Mouse (Mus musculus) hindlimb bud, embryonic 11.5 days (tissue): ENCODE measurements around the gene Ugt1a6b.
"Not testable (repeated sequence)": the region's sequence is repeated elsewhere in the genome, so short reads cannot be mapped to it uniquely, and the experiment has no call there.

Experiments used
- DNase-seq: peaks from one replicate; pipeline ENCODE4 v3.0.0-alpha.2; 2012; ENCODE audit warnings: low read depth, low spot score; ENCODE audit errors: extremely low spot score

The Ugt1a6b gene

GRCm38 (mm10) chr1:88223011-88223515, 120.0 kb downstream of the Ugt1a6b start:
- not testable (repeated sequence) for DNase-seq

GRCm38 (mm10) chr1:88223591-88223990, 120.5 kb downstream of the Ugt1a6b start:
- no peak for DNase-seq

DNA sequence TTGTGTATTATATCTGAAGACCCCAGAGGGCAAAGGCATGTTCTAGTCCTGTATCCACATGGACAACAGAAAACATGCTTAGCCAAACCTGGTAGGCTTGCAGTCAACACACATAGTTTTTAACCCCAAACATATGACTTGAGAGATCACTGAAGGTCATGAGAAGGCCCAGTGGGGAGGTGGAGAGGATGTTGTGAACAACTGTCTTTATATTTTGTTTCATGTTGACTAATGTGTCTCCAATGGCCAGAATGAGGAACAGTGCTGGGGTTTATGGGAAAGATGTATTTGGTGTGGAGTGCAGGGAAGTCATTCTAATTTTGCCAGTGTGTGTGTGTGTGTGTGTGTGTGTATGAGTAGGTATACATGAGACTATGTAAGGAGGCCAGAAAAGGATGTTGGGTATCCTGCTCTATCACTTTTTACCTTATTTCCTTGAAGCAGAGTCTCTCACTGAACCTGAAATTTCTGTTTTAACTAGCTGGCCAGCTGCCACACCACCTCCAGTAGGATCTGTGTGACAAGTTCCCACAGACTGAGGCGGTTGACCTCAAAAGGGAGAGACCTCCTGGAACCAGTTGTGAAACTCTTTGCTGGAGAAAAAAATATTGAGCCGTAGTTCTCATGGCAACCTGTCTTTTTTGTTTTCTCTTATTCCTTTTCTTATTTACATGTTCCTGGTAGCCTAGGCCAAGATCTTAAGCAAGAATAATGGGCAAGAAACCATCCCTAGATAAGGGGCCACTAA, 121.2 kb downstream of the Ugt1a6b start:
- no peak for DNase-seq

GRCm38 (mm10) chr1:88225301-88225700, 122.2 kb downstream of the Ugt1a6b start:
- not testable (repeated sequence) for DNase-seq

DNA sequence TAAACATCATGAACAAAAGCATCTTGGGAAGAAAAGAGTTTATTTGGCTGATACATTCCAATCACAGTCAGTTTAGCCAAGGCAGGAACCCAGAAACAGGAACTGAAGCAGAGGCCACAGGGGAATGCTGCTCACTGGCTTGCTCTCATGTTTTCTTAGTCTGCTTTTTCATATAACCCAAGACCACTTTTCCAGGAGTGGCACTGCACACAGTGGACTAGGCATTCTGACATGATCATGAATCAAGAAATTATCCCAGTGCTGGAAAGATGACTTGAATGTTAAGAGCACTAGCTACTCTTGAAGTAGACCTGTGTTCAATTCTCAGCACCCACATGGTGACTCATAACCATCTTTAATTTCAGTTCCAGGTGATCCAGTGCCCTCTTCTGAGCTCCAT, 122.7 kb downstream of the Ugt1a6b start:
- DNase-seq: no peak

DNA sequence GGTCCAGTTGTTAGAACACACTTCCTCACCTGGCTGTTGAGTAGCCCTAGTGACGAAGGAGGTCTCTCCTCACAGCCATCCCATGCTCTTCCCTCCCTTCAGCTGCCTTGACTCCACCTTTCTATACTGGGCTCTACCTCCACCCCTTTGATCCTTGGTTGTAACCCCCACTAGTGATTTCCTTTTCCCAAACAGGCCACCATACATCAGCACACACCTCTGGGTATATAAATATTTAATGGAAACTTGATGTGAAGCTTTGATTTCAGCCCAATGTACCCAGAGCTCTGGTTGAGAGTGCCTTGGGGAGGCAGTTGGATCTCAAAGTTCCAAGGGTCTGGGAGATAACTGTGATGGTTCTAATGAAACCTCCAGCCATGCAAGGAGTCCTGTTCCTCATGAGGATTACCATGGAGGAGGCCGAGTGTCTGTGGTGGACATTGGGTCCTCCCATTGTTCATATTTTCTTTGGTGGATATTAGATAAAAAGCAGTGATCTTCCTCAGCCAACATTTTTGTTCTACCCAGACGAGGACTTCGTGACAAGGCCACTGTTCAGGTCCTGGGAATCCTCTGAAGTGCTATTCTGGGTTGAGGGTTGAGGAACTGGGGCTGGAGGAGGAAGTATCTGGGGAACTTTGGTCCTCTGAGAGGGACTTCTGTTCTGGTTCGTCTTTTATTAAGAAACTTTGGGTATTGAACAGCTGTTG, 123.8 kb downstream of the Ugt1a6b start, which contains the start of gene Mroh2a:
TSS of gene Mroh2a (plus strand) at position 317 of the 710 bp plus-strand sequence.
- no peak for DNase-seq

DNA sequence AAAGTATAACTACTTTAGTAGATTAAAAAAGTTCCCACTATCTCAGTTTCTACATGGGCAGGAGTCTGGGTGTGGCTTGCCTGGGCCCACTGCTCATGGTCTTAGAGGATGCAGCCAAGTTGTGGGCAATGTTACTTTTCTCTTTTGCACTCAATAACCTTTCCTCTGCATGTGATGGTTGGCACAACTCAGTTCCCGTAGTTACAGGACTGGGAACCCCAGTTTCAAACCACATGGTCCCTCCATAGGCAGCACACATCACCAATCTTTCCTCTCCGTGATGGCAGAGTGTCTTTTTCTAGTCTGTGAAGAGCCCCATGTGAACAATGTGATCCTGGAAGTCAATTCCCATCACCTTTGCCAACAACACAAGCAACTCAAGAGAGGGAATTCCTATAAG, 124.4 kb downstream of the Ugt1a6b start:
- DNase-seq: no peak

GRCm38 (mm10) chr1:88228121-88228520, 125.1 kb downstream of the Ugt1a6b start:
- DNase-seq: no peak

DNA sequence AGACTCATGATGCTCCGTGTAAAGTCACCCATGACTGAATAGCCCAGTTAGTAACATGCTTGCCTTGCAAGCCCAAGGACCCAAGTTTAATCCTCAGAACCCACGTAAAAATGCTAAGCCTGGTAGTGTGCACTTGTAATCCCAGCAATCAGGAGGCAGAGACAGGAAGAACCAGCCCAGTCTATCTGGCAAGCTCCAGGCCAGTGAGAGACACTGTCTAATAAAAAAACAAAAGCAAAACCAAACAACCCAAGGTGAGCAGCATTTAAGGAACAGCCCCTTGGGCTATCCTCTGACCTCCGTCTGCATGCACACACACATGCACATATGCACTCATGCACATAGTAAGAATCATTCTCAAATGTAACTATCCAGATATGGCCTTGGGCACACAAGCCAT, 126.5 kb downstream of the Ugt1a6b start:
- no peak for DNase-seq

DNA sequence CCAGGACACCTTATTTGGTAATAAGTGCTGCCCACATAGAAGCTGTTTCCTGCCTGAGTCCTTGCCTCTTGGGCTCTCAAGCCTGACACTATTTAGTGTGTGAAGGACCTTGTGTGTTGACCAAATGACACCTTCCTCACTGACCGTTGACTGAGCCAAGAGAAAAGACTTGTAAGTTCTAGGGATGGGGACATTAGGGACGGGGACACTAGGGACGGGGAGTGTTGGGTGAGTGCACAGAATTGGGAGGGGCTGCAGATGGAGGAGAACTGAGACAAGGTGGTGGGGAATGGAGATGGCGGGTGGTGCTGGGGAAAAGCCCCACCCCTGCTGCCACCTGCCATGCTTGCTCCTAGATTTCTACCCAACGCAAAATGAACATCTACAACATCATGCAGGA, 126.9 kb downstream of the Ugt1a6b start:
- no peak for DNase-seq

GRCm38 (mm10) chr1:88230421-88230820, 127.4 kb downstream of the Ugt1a6b start:
- DNase-seq: no peak

DNA sequence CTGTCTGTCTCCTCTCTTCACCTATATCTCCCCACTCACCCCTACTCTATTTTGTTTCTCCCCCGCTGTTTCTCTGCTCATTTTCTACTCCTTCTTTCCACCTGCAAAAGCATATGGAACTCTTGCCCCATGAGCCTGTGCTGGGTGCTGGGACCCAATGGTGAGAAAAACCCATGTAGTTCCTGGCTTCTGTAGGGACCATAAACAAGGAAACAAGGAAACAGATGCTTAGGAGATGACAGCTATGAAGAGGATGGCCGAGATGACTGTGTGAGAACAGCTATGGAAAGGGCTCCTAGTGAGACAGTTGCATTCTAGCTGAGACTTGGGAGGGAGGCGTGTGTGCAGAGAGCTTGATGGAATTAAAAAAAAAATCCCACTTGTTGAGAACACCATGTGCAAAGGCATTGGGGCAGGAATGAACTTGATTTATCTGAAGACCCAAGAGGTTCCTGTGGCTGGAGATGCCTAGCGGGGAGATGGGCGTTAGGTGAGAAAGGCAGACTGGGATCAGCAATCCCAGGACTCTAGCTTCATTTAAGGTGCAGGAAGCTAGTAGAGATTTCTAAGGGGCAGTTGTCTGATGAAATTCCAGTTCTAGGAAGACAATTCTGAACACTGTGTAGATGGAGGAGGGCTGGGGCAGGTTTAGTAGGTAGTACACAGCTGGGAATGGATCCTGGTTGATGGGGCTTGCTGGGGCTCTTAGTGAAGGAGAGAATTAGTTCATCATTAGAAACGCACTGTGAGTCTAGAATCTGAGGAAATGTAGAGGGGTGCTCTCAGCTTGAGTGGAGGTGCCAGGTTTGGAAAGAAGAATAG, 128.1 kb downstream of the Ugt1a6b start:
- no peak for DNase-seq

DNA sequence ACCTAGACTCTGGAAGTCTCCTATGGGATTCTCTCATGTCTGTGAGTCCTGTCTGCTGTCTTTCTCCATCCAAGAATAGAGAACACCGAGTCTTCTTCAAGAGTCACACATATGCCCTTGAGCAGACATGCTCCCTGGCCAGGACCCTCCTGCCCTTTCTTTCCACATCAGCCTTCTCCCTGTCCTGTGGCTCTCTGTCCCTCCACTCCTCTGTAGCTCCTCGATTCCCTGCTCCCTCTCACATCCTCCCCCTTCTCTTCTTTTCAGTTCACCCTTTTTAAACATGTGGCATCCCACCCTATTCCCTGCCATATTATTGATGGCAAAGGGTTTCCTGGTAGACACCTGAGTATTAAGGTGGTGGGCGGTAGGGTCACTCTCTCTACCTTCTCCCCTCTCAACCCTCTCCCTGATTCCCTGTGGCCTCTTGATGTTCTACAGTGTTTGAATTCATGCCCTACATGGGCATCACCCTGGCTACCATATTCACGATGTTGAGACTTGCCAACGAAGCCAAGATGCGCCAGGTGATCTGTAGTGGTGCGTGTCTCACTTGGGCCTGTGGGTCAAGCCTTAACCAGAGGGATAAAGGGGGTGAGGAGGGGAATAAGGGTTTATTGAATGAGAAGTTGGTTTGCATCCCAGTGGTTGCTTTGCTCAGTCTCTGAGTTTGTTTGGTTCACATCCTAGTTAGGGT, 128.9 kb downstream of the Ugt1a6b start:
- DNase-seq: no peak

DNA sequence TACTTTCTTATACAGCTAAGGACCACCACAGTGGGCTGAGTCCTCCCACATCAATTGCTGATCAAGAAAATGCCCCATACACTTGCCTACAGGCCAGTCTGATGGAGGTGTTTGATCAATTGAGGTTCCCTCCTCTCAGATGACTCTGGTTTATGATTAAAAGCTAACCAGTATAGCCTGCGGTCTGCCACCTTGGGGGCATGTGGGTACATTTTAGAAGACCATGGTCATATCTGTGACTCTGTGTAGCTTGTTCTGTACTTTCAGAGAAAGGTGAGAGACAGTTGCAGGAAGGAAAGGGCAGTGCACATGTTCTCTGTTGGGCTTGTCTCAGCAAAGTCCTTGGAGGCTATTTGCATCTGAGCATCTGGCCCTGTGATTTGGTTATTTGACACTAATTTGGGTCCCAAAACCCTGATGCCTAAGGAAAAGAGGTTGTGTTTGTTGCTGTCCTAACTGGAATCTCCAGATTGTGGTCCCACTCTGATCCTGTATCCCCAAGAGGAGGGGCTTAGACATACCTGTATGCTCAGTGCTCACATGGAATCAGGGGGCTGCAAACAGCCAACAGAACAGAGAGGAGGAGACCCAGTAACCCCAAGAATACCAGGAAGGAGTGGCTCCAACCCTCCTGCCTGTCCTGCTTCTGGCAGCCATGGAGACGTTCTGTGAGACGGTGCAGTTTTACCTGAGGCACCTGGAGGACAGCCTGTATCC, 129.8 kb downstream of the Ugt1a6b start:
- DNase-seq: no peak

GRCm38 (mm10) chr1:88233421-88234247, 130.6 kb downstream of the Ugt1a6b start:
- DNase-seq: no peak

GRCm38 (mm10) chr1:88234248-88234610, 131.2 kb downstream of the Ugt1a6b start:
- DNase-seq: no peak

GRCm38 (mm10) chr1:88234646-88235045, 131.6 kb downstream of the Ugt1a6b start:
- no peak for DNase-seq

DNA sequence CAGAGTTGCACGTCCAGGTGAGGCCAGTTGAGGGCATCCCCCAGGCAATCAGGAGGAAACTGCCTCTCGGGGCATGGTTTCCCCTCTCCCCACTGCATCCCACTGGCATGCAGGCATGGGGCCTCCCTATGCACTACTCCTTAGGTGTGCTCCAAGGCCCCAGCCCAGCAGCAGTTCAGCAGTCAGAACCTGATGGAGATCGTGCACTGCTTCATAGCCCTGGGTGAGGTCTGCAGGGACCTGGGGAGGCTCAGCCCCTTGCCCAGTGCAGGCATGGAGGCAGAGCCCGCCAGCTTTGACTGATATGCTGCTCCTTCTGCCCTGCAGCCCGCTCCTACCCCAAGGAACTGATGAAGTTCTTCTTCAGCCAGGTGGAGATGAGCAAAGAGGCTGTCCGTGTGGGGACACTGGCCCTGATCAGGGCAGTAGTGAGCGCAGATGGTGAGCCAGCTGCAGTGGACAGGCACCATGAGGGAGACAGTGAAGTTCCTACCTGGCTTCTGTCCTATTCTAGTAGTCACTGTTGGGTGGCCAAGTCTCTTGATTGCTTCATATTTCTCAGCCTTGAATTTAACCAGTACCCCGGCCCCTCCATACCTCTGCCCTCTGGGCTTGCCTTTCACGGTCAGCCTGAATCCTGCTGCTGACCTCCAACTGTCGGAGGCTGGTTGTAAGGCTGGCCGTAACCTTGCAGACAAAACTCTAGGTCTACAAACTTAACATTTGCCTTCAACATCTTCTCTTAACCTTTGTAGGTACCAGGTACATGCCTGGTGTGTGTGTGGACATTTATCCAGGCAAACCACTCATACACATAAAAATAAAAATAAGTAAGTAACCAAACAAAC, 132.2 kb downstream of the Ugt1a6b start:
- DNase-seq: no peak
